Mouse (Mus musculus) kidney, embryonic 16.5 days (tissue): ENCODE results near the gene Ceacam9. TPM values are rescaled to one million over a fixed set of nuclear protein-coding genes. Genes with fewer than 3 reads are reported as not detected.
"Not testable (repeated sequence)": the region's sequence is repeated elsewhere in the genome, so short reads cannot be mapped to it uniquely, and the experiment has no call there.

ENCODE experiments used
- ATAC-seq: fragments of 200-750 bp; cut with Nextera tagmentation; 2 replicates; pipeline ENCODE4 v1.8.0; 2017; ENCODE audit warnings: moderate TSS enrichment; ENCODE audit not compliant: low FRiP score, low TSS enrichment
- H3K27ac ChIP-seq: fragments of 300-500 bp; sonication (generic); 2 replicates; pipeline ENCODE4 v1.5.1; 2014; ENCODE audit warnings: low read length
- H3K27me3 ChIP-seq: fragments of 300-500 bp; sonication (generic); 2 replicates; pipeline ENCODE4 v1.6.1; 2014; ENCODE audit warnings: low read length, control low read depth, mixed read lengths; ENCODE audit not compliant: insufficient read depth
- H3K36me3 ChIP-seq: fragments of 300-500 bp; sonication (generic); 2 replicates; pipeline ENCODE4 v1.6.1; 2014; ENCODE audit warnings: low read length, control low read depth, mixed read lengths; ENCODE audit not compliant: insufficient read depth
- H3K4me1 ChIP-seq: fragments of 300-500 bp; sonication (generic); 2 replicates; pipeline ENCODE4 v1.6.1; 2014; ENCODE audit warnings: low read length, control low read depth, mixed read lengths; ENCODE audit not compliant: insufficient read depth
- H3K4me2 ChIP-seq: fragments of 300-500 bp; sonication (generic); replicated peaks from 2 replicates; pipeline ENCODE4 v1.6.1; 2014; ENCODE audit warnings: low read depth, low read length
- H3K4me3 ChIP-seq: fragments of 300-500 bp; sonication (generic); 2 replicates; pipeline ENCODE4 v1.5.1; 2014; ENCODE audit warnings: mild to moderate bottlenecking, low read length
- H3K9ac ChIP-seq: fragments of 300-500 bp; sonication (generic); replicated peaks from 2 replicates; pipeline ENCODE4 v1.6.1; 2014; ENCODE audit warnings: low read length
- H3K9me3 ChIP-seq: fragments of 300-500 bp; sonication (generic); 2 replicates; pipeline ENCODE4 v1.6.1; 2016; ENCODE audit warnings: low read length, control low read depth
- WGBS: fragments of 180-500 bp; shearing (Covaris S2); extraction: QIAGEN DNeasy Blood & Tissue Kit; methylation state at CpG from one replicate; pipeline ENCODE4 v1.1.7; 2014; 5-methylcytosine and 5-hydroxymethylcytosine counted together
- polyA plus RNA-seq: library from polyadenylated mRNA; unstranded; fragments of >200 nt; fragmentation: Nextera tagmentation; extraction: Ambion mirVana; gene quantifications from 2 replicates; pipeline ENCODE4 v1.2.1, GENCODE M21; 2015

The Ceacam9 gene
- not detected in 2 replicates for polyA plus RNA-seq

- no peak within 1 kb of the TSS for H3K27ac ChIP-seq
- H3K4me2 ChIP-seq, result no peak within 1 kb of the TSS
- no peak within 1 kb of the TSS for H3K4me3 ChIP-seq
- peaks cover under 1% of the 10 kb centered on the region; the same call in 1 of the 2 replicates for H3K4me1 ChIP-seq
- no peak for ATAC-seq
- H3K9ac ChIP-seq, result no peak within 1 kb of the TSS
- H3K36me3 ChIP-seq, result no peaks in the 10 kb centered on the region
- H3K27me3 ChIP-seq, result no peaks in the 10 kb centered on the region
- 85% methylated on average over 2 of the region's 2 CpGs for WGBS
- H3K9me3 ChIP-seq, result no peaks in the 10 kb centered on the region
These were observed at the start of gene Ceacam9 for GRCm38 (mm10) chr7:16721629-16722028. TSS of gene Ceacam9 (plus strand) at chr7:16721929.

DNA sequence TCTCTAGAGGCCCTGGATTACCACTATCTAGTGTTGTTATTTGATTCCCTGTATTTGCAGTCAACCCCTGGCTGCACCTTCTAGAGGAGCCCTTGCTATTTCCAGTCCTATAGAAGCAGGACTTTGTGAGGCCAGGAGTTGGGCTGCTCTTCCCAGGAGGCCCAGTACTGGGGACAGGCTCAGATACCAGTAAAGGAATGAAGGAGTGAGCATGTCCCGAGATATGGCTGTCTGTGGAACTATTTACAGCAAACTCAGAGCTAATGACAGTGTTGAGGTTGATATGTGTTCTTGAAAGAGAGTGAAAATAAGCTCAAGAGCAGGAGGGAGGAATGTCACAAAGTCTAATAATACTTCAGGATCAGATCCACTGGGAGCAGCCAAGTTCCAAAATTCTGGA lies 47.9 kb upstream of the Ceacam9 start:
- no peak overlapping the region for H3K9ac ChIP-seq
- H3K4me3 ChIP-seq, result no peak overlapping the region
- no peaks in the 10 kb centered on the region for H3K9me3 ChIP-seq
- no peaks in the 10 kb centered on the region for H3K36me3 ChIP-seq
- H3K4me2 ChIP-seq, result no peak overlapping the region
- WGBS, result 64% methylated on average over 1 of the region's 1 CpGs
- H3K27me3 ChIP-seq, result no peaks in the 10 kb centered on the region
- no peak for ATAC-seq
- H3K4me1 ChIP-seq, result no peaks in the 10 kb centered on the region
- H3K27ac ChIP-seq, result no peak overlapping the region

GRCm38 (mm10) chr7:16674699-16675098 lies 47.0 kb upstream of the Ceacam9 start:
- WGBS, result 57% methylated on average over 4 of the region's 5 CpGs
- not testable (repeated sequence) for H3K27me3 ChIP-seq, H3K4me3 ChIP-seq, H3K27ac ChIP-seq, H3K9me3 ChIP-seq, H3K36me3 ChIP-seq, H3K4me1 ChIP-seq, ATAC-seq, H3K9ac ChIP-seq, H3K4me2 ChIP-seq

- no peak within 1 kb of the TSS for H3K4me3 ChIP-seq
- H3K27ac ChIP-seq, result no peak within 1 kb of the TSS
- no peak for ATAC-seq
- 50% methylated on average over 1 of the region's 1 CpGs for WGBS
- H3K27me3 ChIP-seq, result no peaks in the 10 kb centered on the region
- H3K9ac ChIP-seq, result no peak within 1 kb of the TSS
- no peaks in the 10 kb centered on the region for H3K4me1 ChIP-seq
- H3K9me3 ChIP-seq, result no peaks in the 10 kb centered on the region
- H3K4me2 ChIP-seq, result no peak within 1 kb of the TSS
- H3K36me3 ChIP-seq, result no peaks in the 10 kb centered on the region
These were observed 46.1 kb upstream of the Ceacam9 start, which contains the start of gene Ceacam15 for GRCm38 (mm10) chr7:16675605-16676004. TSS of gene Ceacam15 (minus strand) at chr7:16675705.

- H3K36me3 ChIP-seq, H3K4me1 ChIP-seq, H3K27ac ChIP-seq, H3K27me3 ChIP-seq, H3K4me3 ChIP-seq, H3K9ac ChIP-seq, ATAC-seq, H3K9me3 ChIP-seq, H3K4me2 ChIP-seq: not testable (repeated sequence)
- WGBS, result 33% methylated on average over 3 of the region's 3 CpGs
These were observed 41.5 kb upstream of the Ceacam9 start for GRCm38 (mm10) chr7:16680194-16680593.

DNA sequence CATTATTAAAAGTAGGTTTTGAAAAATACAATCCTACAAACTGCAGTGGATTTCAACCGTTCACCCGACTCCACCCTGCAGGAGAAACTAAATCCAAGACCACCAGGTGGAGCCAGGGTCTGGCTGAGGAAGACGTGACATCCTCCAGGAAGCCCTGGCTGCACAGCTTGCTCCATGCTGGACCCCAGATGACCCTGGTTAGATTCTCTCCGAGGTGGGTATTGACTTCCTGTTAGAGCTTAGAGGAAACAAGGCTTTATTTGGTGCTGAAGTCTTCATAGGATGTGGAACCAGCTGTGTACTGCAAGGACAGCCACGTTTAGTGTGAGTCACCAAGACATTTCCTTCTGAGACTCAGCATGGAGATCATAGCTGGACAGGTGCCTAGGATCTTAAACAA lies 32.5 kb upstream of the Ceacam9 start:
- H3K27me3 ChIP-seq, result no peaks in the 10 kb centered on the region
- no peaks in the 10 kb centered on the region for H3K4me1 ChIP-seq
- no peak overlapping the region for H3K27ac ChIP-seq
- no peak overlapping the region for H3K9ac ChIP-seq
- ATAC-seq, result no peak
- 72% methylated on average over 5 of the region's 5 CpGs for WGBS
- no peak overlapping the region for H3K4me2 ChIP-seq
- H3K9me3 ChIP-seq, result peaks cover 9% of the 10 kb centered on the region; the same call in 1 of the 2 replicates
- no peak overlapping the region for H3K4me3 ChIP-seq
- H3K36me3 ChIP-seq, result no peaks in the 10 kb centered on the region

DNA sequence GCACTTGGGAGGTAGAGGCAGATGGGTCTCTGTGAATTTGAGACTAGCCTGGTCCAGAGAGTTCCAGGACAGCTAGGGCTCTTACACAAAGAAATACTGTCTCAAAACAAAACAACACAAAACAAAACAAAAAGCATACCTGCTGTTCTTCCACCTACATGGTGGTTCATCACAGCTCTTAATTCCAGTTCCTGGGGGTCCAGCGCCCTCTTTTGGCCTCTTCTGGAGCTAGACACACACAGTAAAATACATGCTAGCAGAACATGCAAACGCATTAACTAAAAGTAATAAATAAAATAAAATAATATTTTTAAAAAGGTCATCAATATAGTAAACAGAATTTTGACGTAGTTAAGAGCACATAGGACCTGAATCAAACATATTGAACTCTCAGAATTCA lies 26.7 kb upstream of the Ceacam9 start:
- Histone ChIP-seq H3K27ac (no peak overlapping the region), H3K9me3 (no peaks in the 10 kb centered on the region), H3K36me3 (no peaks in the 10 kb centered on the region), H3K4me2 (no peak overlapping the region), H3K4me1 (no peaks in the 10 kb centered on the region), H3K27me3 (no peaks in the 10 kb centered on the region), H3K9ac (no peak overlapping the region), H3K4me3 (no peak overlapping the region)
- no peak for ATAC-seq
- 29% methylated on average over 3 of the region's 3 CpGs for WGBS

- H3K27ac ChIP-seq, result no peak overlapping the region
- no peaks in the 10 kb centered on the region for H3K9me3 ChIP-seq
- H3K9ac ChIP-seq, result no peak overlapping the region
- H3K4me2 ChIP-seq, result no peak overlapping the region
- no peak for ATAC-seq
- H3K27me3 ChIP-seq, result no peaks in the 10 kb centered on the region
- no peaks in the 10 kb centered on the region for H3K4me1 ChIP-seq
- no peaks in the 10 kb centered on the region for H3K36me3 ChIP-seq
- WGBS, result 52% methylated on average over 2 of the region's 2 CpGs
- no peak overlapping the region for H3K4me3 ChIP-seq
These were observed 22.7 kb upstream of the Ceacam9 start for GRCm38 (mm10) chr7:16699042-16699441.

GRCm38 (mm10) chr7:16700583-16700982 lies 21.1 kb upstream of the Ceacam9 start:
- H3K36me3 ChIP-seq, result no peaks in the 10 kb centered on the region
- 68% methylated on average over 5 of the region's 5 CpGs for WGBS
- no peak overlapping the region for H3K4me2 ChIP-seq
- no peak overlapping the region for H3K27ac ChIP-seq
- no peak for ATAC-seq
- no peaks in the 10 kb centered on the region for H3K4me1 ChIP-seq
- no peak overlapping the region for H3K9ac ChIP-seq
- H3K9me3 ChIP-seq, result no peaks in the 10 kb centered on the region
- H3K27me3 ChIP-seq, result no peaks in the 10 kb centered on the region
- no peak overlapping the region for H3K4me3 ChIP-seq

- H3K27me3 ChIP-seq, result no peaks in the 10 kb centered on the region
- H3K27ac ChIP-seq, result no peak overlapping the region
- H3K9ac ChIP-seq, result no peak overlapping the region
- no peak for ATAC-seq
- no peak overlapping the region for H3K4me3 ChIP-seq
- no peaks in the 10 kb centered on the region for H3K9me3 ChIP-seq
- no peaks in the 10 kb centered on the region for H3K4me1 ChIP-seq
- H3K36me3 ChIP-seq, result no peaks in the 10 kb centered on the region
- 32% methylated on average over 9 of the region's 9 CpGs for WGBS
- H3K4me2 ChIP-seq, result no peak overlapping the region
These were observed 15.3 kb upstream of the Ceacam9 start for GRCm38 (mm10) chr7:16706385-16706784.
